Comparison of ENCODE assay signal across 26 mouse cellular contexts in genomic region chr10:59349536-59349935, GRCm38 (mm10). TPM values are rescaled to one million over a fixed set of nuclear protein-coding genes. Genes with fewer than 3 reads are reported as not detected.
DNase-seq lines count a peak whose midpoint lies in the region; ATAC-seq and TF ChIP-seq lines count a peak whose summit lies in the region.
"Had no signal": no experiment of that assay in that cellular context is flagged by ENCODE, and none has a peak within 500 bp of the region (broad histone marks: within the 10 kb centered on the region; RNA-seq: fewer than 3 reads in every experiment).

No protein-coding gene starts in this region.

- peaks cover 50% of the 10 kb centered on the region for H3K4me1 ChIP-seq in liver, embryonic 13.5 days (replicated peaks)
- peaks cover 23 to 38% of the 10 kb centered on the region in 2 experiments for H3K4me1 ChIP-seq in MEL (ENCODE audit: control insufficient read depth in 1 of 2, insufficient read depth in 2 of 2, low read length in 2 of 2)
- H3K4me1 ChIP-seq in midbrain, embryonic 16.5 days (ENCODE audit: control insufficient read depth, insufficient read depth, low read length) = no peaks in the 10 kb centered on the region

- 0 out of 2 replicates have a peak overlapping the region, but pooled peaks have one; percentile 35 for H3K27ac ChIP-seq in liver, embryonic 13.5 days
- H3K27ac ChIP-seq in MEL (ENCODE audit: control insufficient read depth, low read depth, low read length) = peak overlapping the region; percentile 35
- no peak overlapping the region for H3K27ac ChIP-seq in midbrain, embryonic 16.5 days (ENCODE audit: low read length)

- TF ChIP-seq RAD21 in MEL (IDR thresholded peaks at IDR 0.05; ENCODE audit: low read depth, low read length) = no peak

- no peak for DNase-seq in liver, embryonic 13.5 days
- DNase-seq in liver (no peak), MEL (ENCODE audit: low read depth, low spot score) (peak; percentile 60), MEL-GATA-1-ER (ENCODE audit: extremely low read depth, low read depth) (peak; percentile 36)
- DNase-seq in spleen, postnatal 14 days (ENCODE audit: low spot score in 2 of 2) = no peak
- DNase-seq: adrenal gland, adult 2 months; adrenal gland, adult 8-10 months; adrenal gland, postnatal 10 days; adrenal gland, postnatal 14 days; adrenal gland, postnatal 25 days; adrenal gland, postnatal 36 days; B cell, adult 2 months; cerebellum, adult 11 months; cerebellum, adult 11-12 months; cerebellum, adult 18-20 months; cerebellum, adult 2 months; cerebellum, adult 8-10 months had no signal

- no peak overlapping the region for H3K9ac ChIP-seq in liver, embryonic 13.5 days
- no peak overlapping the region for H3K9ac ChIP-seq in MEL (ENCODE audit: control insufficient read depth, low read depth, low read length, poor library complexity, severe bottlenecking)
- no peak overlapping the region for H3K9ac ChIP-seq in midbrain, embryonic 16.5 days (ENCODE audit: low read depth, low read length)

- H3K79me2 ChIP-seq in MEL (ENCODE audit: control insufficient read depth, insufficient read depth, low read length, poor library complexity) = no peaks in the 10 kb centered on the region

- no peaks in the 10 kb centered on the region for H3K9me3 ChIP-seq in liver, embryonic 13.5 days (replicated peaks)
- no peaks in the 10 kb centered on the region for H3K9me3 ChIP-seq in MEL (replicated peaks; ENCODE audit: insufficient read depth, low read length)
- H3K9me3 ChIP-seq in midbrain, embryonic 16.5 days (replicated peaks; ENCODE audit: control insufficient read depth, low read length, poor library complexity, severe bottlenecking) = no peaks in the 10 kb centered on the region
- H3K9me3 ChIP-seq: G1E had no signal

- no peak for TF ChIP-seq CTCF in MEL (IDR thresholded peaks at IDR 0.05 in 2 of 3, conservative IDR thresholded peaks at IDR 0.05 in 1 of 3; ENCODE audit: control insufficient read depth in 1 of 3, insufficient read depth in 1 of 3, low read depth in 2 of 3, low read length in 3 of 3, poor library complexity in 1 of 3, severe bottlenecking in 1 of 3)

- no peaks in the 10 kb centered on the region for H3K27me3 ChIP-seq in liver, embryonic 13.5 days
- H3K27me3 ChIP-seq in MEL (ENCODE audit: control insufficient read depth in 1 of 2, insufficient read depth in 2 of 2, low read length in 2 of 2) = no peaks in the 10 kb centered on the region
- H3K27me3 ChIP-seq in midbrain, embryonic 16.5 days (ENCODE audit: control insufficient read depth, insufficient read depth, low read depth, low read length) = no peaks in the 10 kb centered on the region
- H3K27me3 ChIP-seq: CH12.LX, Patski had no signal

- TF ChIP-seq EP300 in MEL (IDR thresholded peaks at IDR 0.05; ENCODE audit: low read depth in 1 of 2, low read length in 2 of 2) = peak in 1 of 2 experiments; percentile 71; a peak in 3 of 4 replicates

- H3K4me3 ChIP-seq in liver, embryonic 13.5 days (replicated peaks) = no peak overlapping the region
- no peak overlapping the region for H3K4me3 ChIP-seq in MEL (ENCODE audit: control insufficient read depth in 1 of 2, insufficient read depth in 1 of 2, low read depth in 2 of 2, low read length in 2 of 2)
- no peak overlapping the region for H3K4me3 ChIP-seq in midbrain, embryonic 16.5 days (ENCODE audit: low read depth, low read length)

- TF ChIP-seq POLR2A in MEL (IDR thresholded peaks at IDR 0.05; ENCODE audit: control insufficient read depth in 1 of 2, insufficient read depth in 1 of 2, low read depth in 1 of 2, low read length in 2 of 2, poor library complexity in 1 of 2) = no peak

- no peak overlapping the region for H3K4me2 ChIP-seq in liver, embryonic 13.5 days
- H3K4me2 ChIP-seq in midbrain, embryonic 16.5 days (ENCODE audit: low read length) = no peak overlapping the region

- ATAC-seq in liver, embryonic 13.5 days (ENCODE audit: low read depth) = no peak
- no peak for ATAC-seq in midbrain, embryonic 16.5 days
- ATAC-seq: activated CD4-positive, CD25-positive, alpha-beta regulatory T cell, adult 4 months; CD4-positive, CD25-positive, alpha-beta regulatory T cell, adult 4 months; Patski had no signal

- H3K36me3 ChIP-seq in liver, embryonic 13.5 days = peaks cover 56% of the 10 kb centered on the region
- H3K36me3 ChIP-seq in MEL (ENCODE audit: control insufficient read depth in 1 of 2, insufficient read depth in 2 of 2, low read length in 2 of 2) = peaks cover 30 to 38% of the 10 kb centered on the region in 2 experiments
- H3K36me3 ChIP-seq in midbrain, embryonic 16.5 days (ENCODE audit: control insufficient read depth, insufficient read depth, low read length) = peaks cover 29% of the 10 kb centered on the region

- WGBS in liver, embryonic 13.5 days (ENCODE audit: insufficient replicate concordance) = 55% methylated on average over 2 of the region's 2 CpGs
- WGBS in midbrain, embryonic 16.5 days = 93% methylated on average over 2 of the region's 2 CpGs

TF ChIP-seq in MEL, 35 proteins besides CTCF, POLR2A, EP300 and RAD21:
- TF ChIP-seq SIN3A (IDR thresholded peaks at IDR 0.05; ENCODE audit: low read length) (peak; percentile 67), GABPA (IDR thresholded peaks at IDR 0.05; ENCODE audit: low read depth, low read length) (no peak), ELF1 (IDR thresholded peaks at IDR 0.05; ENCODE audit: low read depth, low read length) (no peak), MYC (IDR thresholded peaks at IDR 0.05; ENCODE audit: low read depth, low read length) (peak; percentile 25; the same call in 1 of the 2 replicates), ETS1 (IDR thresholded peaks at IDR 0.05; ENCODE audit: low read depth, low read length) (peak; percentile 34; the same call in 1 of the 2 replicates), MXI1 (IDR thresholded peaks at IDR 0.05; ENCODE audit: low read depth, low read length) (peak; percentile 23; the same call in 1 of the 2 replicates), TCF12 (IDR thresholded peaks at IDR 0.05; ENCODE audit: low read depth, low read length) (0 out of 2 replicates have a peak, but pooled peaks have one; percentile 19), GATA1 (IDR thresholded peaks at IDR 0.05; ENCODE audit: low read depth, low read length) (0 out of 2 replicates have a peak, but pooled peaks have one; percentile 27), RCOR1 (IDR thresholded peaks at IDR 0.05; ENCODE audit: low read depth, low read length) (peak; percentile 19; the same call in 1 of the 2 replicates)

RNA-seq across cellular contexts. Expression of gene P4ha1, which starts 26.4 kb away (rescaled TPM):
- polyA plus RNA-seq in liver, embryonic 13.5 days (2015; fragmentation: Nextera tagmentation; extraction: Ambion mirVana) = 13.9 and 16.9 TPM in 2 replicates
- total RNA-seq in MEL (2012; rRNA removed) = 18.9 and 50.4 TPM in 2 replicates
- polyA plus RNA-seq in MEL (2012; ENCODE audit: insufficient read depth in 1 of 2, insufficient read length in 2 of 2, low read depth in 1 of 2, low replicate concordance in 2 of 2, missing spikeins in 1 of 2) = 10 to 100 TPM in 1 of 2 experiments, not detected in 1; 50.2 TPM
- 29.7 and 32.2 TPM in 2 replicates for polyA plus RNA-seq in midbrain, embryonic 16.5 days (2015; fragmentation: Nextera tagmentation; extraction: Ambion mirVana)

RNA-seq across cellular contexts. Expression of gene Gm10273, which starts 45.9 kb away (rescaled TPM):
- polyA plus RNA-seq in liver, embryonic 13.5 days (2015; fragmentation: Nextera tagmentation; extraction: Ambion mirVana) = 4.3 and 12.1 TPM in 2 replicates
- total RNA-seq in MEL (2012; rRNA removed) = 17.6 and 28.6 TPM in 2 replicates
- 100 to 1,000 TPM in 1 of 2 experiments, 10 to 100 TPM in 1; 16.6 to 132 TPM for polyA plus RNA-seq in MEL (2012; ENCODE audit: insufficient read depth in 1 of 2, insufficient read length in 2 of 2, low read depth in 1 of 2, low replicate concordance in 2 of 2, missing spikeins in 1 of 2)
- 4.5 TPM in 1 of 2 replicates, not detected in the other for polyA plus RNA-seq in midbrain, embryonic 16.5 days (2015; fragmentation: Nextera tagmentation; extraction: Ambion mirVana)

RNA-seq across cellular contexts. Expression of gene Pla2g12b, which starts 53.9 kb away (rescaled TPM):
- polyA plus RNA-seq in liver, embryonic 13.5 days (2015; fragmentation: Nextera tagmentation; extraction: Ambion mirVana) = 45.4 and 51.5 TPM in 2 replicates
- not detected in 2 replicates for total RNA-seq in MEL (2012; rRNA removed)
- polyA plus RNA-seq in MEL (2012; ENCODE audit: insufficient read depth in 1 of 2, insufficient read length in 2 of 2, low read depth in 1 of 2, low replicate concordance in 2 of 2, missing spikeins in 1 of 2) = not detected
- polyA plus RNA-seq in midbrain, embryonic 16.5 days (2015; fragmentation: Nextera tagmentation; extraction: Ambion mirVana) = not detected in 2 replicates
- total RNA-seq: adrenal gland, adult 18-20 months; adrenal gland, adult 2 months; adrenal gland, adult 8-10 months; adrenal gland, postnatal 25 days; adrenal gland, postnatal 36 days; CH12.LX; G1E had no signal
- polyA plus RNA-seq: activated CD4-positive, CD25-positive, alpha-beta regulatory T cell, adult 4 months; adrenal gland, adult 2 months; brain, embryonic 14.5 days; C2C12; CD4-positive, CD25-positive, alpha-beta regulatory T cell, adult 4 months; cerebellum, adult 2 months; G1E; Patski had no signal

Comparison
In these comparisons a context has a peak if more than half of its experiments do, and no peak if none do; other contexts are left out.
1. DNase-seq: peak in MEL (single experiment) and MEL-GATA-1-ER (single experiment); none in liver, embryonic 13.5 days (single experiment), liver (single experiment) and spleen, postnatal 14 days (0 of 2).
2. RNA of gene Pla2g12b, which starts 53.9 kb away (polyA plus RNA-seq): 45.4 to 51.5 TPM in liver, embryonic 13.5 days; not detected in MEL and not detected in midbrain, embryonic 16.5 days; every median in the first group is over 10 times any median in the second.